Mouse (Mus musculus) heart, postnatal 0 days (tissue): ENCODE measurements around the gene Ccdc188. TPM values are rescaled to one million over a fixed set of nuclear protein-coding genes. Genes with fewer than 3 reads are reported as not detected.
"Not testable (repeated sequence)": the region's sequence is repeated elsewhere in the genome, so short reads cannot be mapped to it uniquely, and the experiment has no call there.

Experiments
- ATAC-seq: fragments of 200-750 bp; cut with Nextera tagmentation; 2 replicates; pipeline ENCODE4 v1.8.0; 2017; ENCODE audit warnings: low read depth, moderate number of reproducible peaks, moderate library complexity; ENCODE audit not compliant: insufficient read depth
- DNase-seq: peaks from one replicate; pipeline ENCODE4 v3.0.0-alpha.2; 2016; ENCODE audit warnings: low spot score
- H3K27ac ChIP-seq: fragments of 300-500 bp; sonication (generic); 2 replicates; pipeline ENCODE4 v1.5.1; 2014; ENCODE audit warnings: low read depth, mild to moderate bottlenecking
- H3K27me3 ChIP-seq: fragments of 300-500 bp; sonication (generic); 2 replicates; pipeline ENCODE4 v1.6.1; 2014; ENCODE audit warnings: low read length, mixed read lengths; ENCODE audit not compliant: control insufficient read depth, insufficient read depth
- H3K36me3 ChIP-seq: fragments of 300-500 bp; sonication (generic); replicated peaks from 2 replicates; pipeline ENCODE4 v1.6.1; 2014; ENCODE audit warnings: low read length, mixed read lengths; ENCODE audit not compliant: control insufficient read depth, insufficient read depth
- H3K4me1 ChIP-seq: fragments of 300-500 bp; sonication (generic); 2 replicates; pipeline ENCODE4 v1.6.1; 2014; ENCODE audit warnings: antibody characterized with exemption; ENCODE audit not compliant: control insufficient read depth, insufficient read depth
- H3K4me2 ChIP-seq: fragments of 300-500 bp; sonication (generic); 2 replicates; pipeline ENCODE4 v1.6.1; 2014; ENCODE audit warnings: low read depth, mild to moderate bottlenecking, low read length, moderate library complexity
- H3K4me3 ChIP-seq: fragments of 300-500 bp; sonication (generic); 2 replicates; pipeline ENCODE4 v1.5.1; 2014; ENCODE audit warnings: low read depth, low read length
- H3K9ac ChIP-seq: fragments of 300-500 bp; sonication (generic); replicated peaks from 2 replicates; pipeline ENCODE4 v1.6.1; 2014; ENCODE audit warnings: low read depth, low read length, mixed read lengths
- H3K9me3 ChIP-seq: fragments of 300-500 bp; sonication (generic); replicated peaks from 2 replicates; pipeline ENCODE4 v1.6.1; 2016; ENCODE audit warnings: low read length; ENCODE audit not compliant: control insufficient read depth
- CTCF ChIP-seq: IDR thresholded peaks from 2 replicates; pipeline ENCODE4 v1.5.1; 2016; ENCODE audit warnings: antibody characterized with exemption, control low read depth, low read depth
- EP300 ChIP-seq: IDR thresholded peaks from 2 replicates; pipeline ENCODE4 v1.6.1; 2016; ENCODE audit warnings: antibody characterized with exemption, low read depth
- WGBS: fragments of 180-500 bp; shearing (Covaris S2); extraction: QIAGEN DNeasy Blood & Tissue Kit; methylation state at CpG from one replicate; pipeline ENCODE4 v1.1.7; 2014; 5-methylcytosine and 5-hydroxymethylcytosine counted together
- polyA plus RNA-seq: library from polyadenylated mRNA; unstranded; fragments of >200 nt; fragmentation: Nextera tagmentation; extraction: Ambion mirVana; gene quantifications from 2 replicates; pipeline ENCODE4 v1.2.1, GENCODE M21; 2015
- total RNA-seq: library from RNA; depleted of rRNA; stranded (reverse); fragments of >200 nt; gene quantifications from 2 replicates; pipeline ENCODE4 v1.2.3, GENCODE M21; 2014; ENCODE audit warnings: low replicate concordance

The Ccdc188 gene
- total and polyA plus RNA-seq, 2 experiments from 2014 or later = not detected

- WGBS = 59% methylated on average over 5 of the region's 5 CpGs
- no peaks in the 10 kb centered on the region for H3K36me3 ChIP-seq
- H3K4me3 ChIP-seq = no peak overlapping the region
- H3K9me3 ChIP-seq = no peaks in the 10 kb centered on the region
- no peak overlapping the region for H3K27ac ChIP-seq
- no peak for TF ChIP-seq EP300
- no peak overlapping the region for H3K4me2 ChIP-seq
- no peak for DNase-seq
- no peak for ATAC-seq
- H3K9ac ChIP-seq = no peak overlapping the region
- H3K4me1 ChIP-seq = no peaks in the 10 kb centered on the region
- H3K27me3 ChIP-seq = no peaks in the 10 kb centered on the region
These were observed 22.6 kb upstream of the Ccdc188 start for GRCm38 (mm10) chr16:18195068-18195467.

GRCm38 (mm10) chr16:18195561-18195960, 22.1 kb upstream of the Ccdc188 start:
- ATAC-seq, H3K4me2 ChIP-seq, H3K9ac ChIP-seq, DNase-seq, H3K27me3 ChIP-seq, H3K4me1 ChIP-seq, H3K4me3 ChIP-seq, H3K27ac ChIP-seq, H3K36me3 ChIP-seq, H3K9me3 ChIP-seq: not testable (repeated sequence)
- 44% methylated on average over 3 of the region's 3 CpGs for WGBS

- Histone ChIP-seq H3K36me3 (no peaks in the 10 kb centered on the region), H3K4me3 (no peak overlapping the region), H3K27ac (no peak overlapping the region), H3K9me3 (no peaks in the 10 kb centered on the region), H3K9ac (no peak overlapping the region), H3K4me1 (no peaks in the 10 kb centered on the region), H3K4me2 (no peak overlapping the region), H3K27me3 (no peaks in the 10 kb centered on the region)
- ATAC-seq = no peak
- WGBS = 70% methylated on average over 6 of the region's 6 CpGs
- TF ChIP-seq EP300 (no peak), CTCF (no peak)
- no peak for DNase-seq
These were observed 19.8 kb upstream of the Ccdc188 start for GRCm38 (mm10) chr16:18197881-18198280.

GRCm38 (mm10) chr16:18198365-18199098, 19.1 kb upstream of the Ccdc188 start:
- TF ChIP-seq CTCF (no peak), EP300 (no peak)
- ATAC-seq = no peak
- Histone ChIP-seq H3K27me3 (no peaks in the 10 kb centered on the region), H3K27ac (no peak overlapping the region), H3K9ac (no peak overlapping the region), H3K36me3 (no peaks in the 10 kb centered on the region), H3K4me2 (no peak overlapping the region), H3K4me1 (no peaks in the 10 kb centered on the region), H3K4me3 (no peak overlapping the region), H3K9me3 (no peaks in the 10 kb centered on the region)
- no peak for DNase-seq
- 84% methylated on average over 10 of the region's 10 CpGs for WGBS

- H3K27ac ChIP-seq = no peak overlapping the region
- H3K36me3 ChIP-seq = no peaks in the 10 kb centered on the region
- H3K4me2 ChIP-seq = no peak overlapping the region
- no peak for DNase-seq
- H3K4me1 ChIP-seq = no peaks in the 10 kb centered on the region
- H3K4me3 ChIP-seq = no peak overlapping the region
- no peaks in the 10 kb centered on the region for H3K27me3 ChIP-seq
- ATAC-seq = no peak
- TF ChIP-seq EP300 (no peak), CTCF (no peak)
- no peak overlapping the region for H3K9ac ChIP-seq
- 78% methylated on average over 2 of the region's 2 CpGs for WGBS
- H3K9me3 ChIP-seq = no peaks in the 10 kb centered on the region
These were observed 17.6 kb upstream of the Ccdc188 start for GRCm38 (mm10) chr16:18200062-18200461.

- H3K4me1 ChIP-seq = no peaks in the 10 kb centered on the region
- WGBS = 36% methylated on average over 1 of the region's 1 CpGs
- no peak overlapping the region for H3K4me3 ChIP-seq
- H3K36me3 ChIP-seq = no peaks in the 10 kb centered on the region
- H3K4me2 ChIP-seq = no peak overlapping the region
- H3K9ac ChIP-seq = no peak overlapping the region
- ATAC-seq = no peak
- no peak for TF ChIP-seq CTCF
- no peak for TF ChIP-seq EP300
- H3K27me3 ChIP-seq = no peaks in the 10 kb centered on the region
- no peak overlapping the region for H3K27ac ChIP-seq
- H3K9me3 ChIP-seq = no peaks in the 10 kb centered on the region
- no peak for DNase-seq
These were observed 16.1 kb upstream of the Ccdc188 start for GRCm38 (mm10) chr16:18201620-18202019.
